Mouse (Mus musculus) midbrain, postnatal 0 days (tissue): ENCODE results near the gene Ddx59. TPM values are rescaled to one million over a fixed set of nuclear protein-coding genes. Genes with fewer than 3 reads are reported as not detected.
A peak's percentile ranks its signal among the peaks of the same experiment; 100 is the strongest.

Experiments used
- ATAC-seq: fragments of 200-750 bp; cut with Nextera tagmentation; 2 replicates; pipeline ENCODE4 v1.8.0; 2017; ENCODE audit warnings: moderate number of reproducible peaks, mild to moderate bottlenecking, moderate TSS enrichment, moderate library complexity; ENCODE audit not compliant: low FRiP score
- DNase-seq: peaks from one replicate; pipeline ENCODE4 v3.0.0-alpha.2; 2015; ENCODE audit warnings: low spot score
- H3K27ac ChIP-seq: fragments of 300-500 bp; sonication (generic); 2 replicates; pipeline ENCODE4 v1.5.1; 2014; ENCODE audit warnings: low read depth, mild to moderate bottlenecking, low read length, mixed read lengths
- H3K27me3 ChIP-seq: fragments of 300-500 bp; sonication (generic); 2 replicates; pipeline ENCODE4 v1.6.1; 2014; ENCODE audit warnings: low read length, control low read depth, mixed read lengths; ENCODE audit not compliant: insufficient read depth
- H3K36me3 ChIP-seq: fragments of 300-500 bp; sonication (generic); 2 replicates; pipeline ENCODE4 v1.6.1; 2014; ENCODE audit warnings: low read length, control low read depth, mixed read lengths; ENCODE audit not compliant: insufficient read depth
- H3K4me1 ChIP-seq: fragments of 300-500 bp; sonication (generic); 2 replicates; pipeline ENCODE4 v1.6.1; 2014; ENCODE audit warnings: mild to moderate bottlenecking, control low read depth, antibody characterized with exemption, low read length, mixed read lengths; ENCODE audit not compliant: insufficient read depth
- H3K4me2 ChIP-seq: fragments of 300-500 bp; sonication (generic); 2 replicates; pipeline ENCODE4 v1.6.1; 2014; ENCODE audit warnings: low read depth, mild to moderate bottlenecking, low read length, mixed read lengths; ENCODE audit not compliant: poor library complexity, severe bottlenecking
- H3K4me3 ChIP-seq: fragments of 300-500 bp; sonication (generic); 2 replicates; pipeline ENCODE4 v1.5.1; 2014; ENCODE audit warnings: low read depth, mild to moderate bottlenecking, low read length, moderate library complexity
- H3K9ac ChIP-seq: fragments of 300-500 bp; sonication (generic); replicated peaks from 2 replicates; pipeline ENCODE4 v1.6.1; 2014; ENCODE audit warnings: mild to moderate bottlenecking, low read length, moderate library complexity, mixed read lengths; ENCODE audit not compliant: poor library complexity, severe bottlenecking
- H3K9me3 ChIP-seq: fragments of 300-500 bp; sonication (generic); 2 replicates; pipeline ENCODE4 v1.6.1; 2016; ENCODE audit warnings: low read length, control low read depth
- CTCF ChIP-seq: IDR thresholded peaks from 2 replicates; pipeline ENCODE4 v1.5.1; 2016; ENCODE audit warnings: antibody characterized with exemption, mild to moderate bottlenecking
- WGBS: fragments of 180-500 bp; shearing (Covaris S2); extraction: QIAGEN DNeasy Blood & Tissue Kit; methylation state at CpG from one replicate; pipeline ENCODE4 v1.1.7; 2014; 5-methylcytosine and 5-hydroxymethylcytosine counted together
- polyA plus RNA-seq: library from polyadenylated mRNA; unstranded; fragments of >200 nt; fragmentation: Nextera tagmentation; extraction: Ambion mirVana; gene quantifications from 2 replicates; pipeline ENCODE4 v1.2.1, GENCODE M21; 2015
- total RNA-seq: library from RNA; depleted of rRNA; stranded (reverse); fragments of >200 nt; gene quantifications from 2 replicates; pipeline ENCODE4 v1.2.3, GENCODE M21; 2014

The Ddx59 gene
- total and polyA plus RNA-seq, 2 experiments from 2014 or later: 12.4 to 15.3 TPM

DNA sequence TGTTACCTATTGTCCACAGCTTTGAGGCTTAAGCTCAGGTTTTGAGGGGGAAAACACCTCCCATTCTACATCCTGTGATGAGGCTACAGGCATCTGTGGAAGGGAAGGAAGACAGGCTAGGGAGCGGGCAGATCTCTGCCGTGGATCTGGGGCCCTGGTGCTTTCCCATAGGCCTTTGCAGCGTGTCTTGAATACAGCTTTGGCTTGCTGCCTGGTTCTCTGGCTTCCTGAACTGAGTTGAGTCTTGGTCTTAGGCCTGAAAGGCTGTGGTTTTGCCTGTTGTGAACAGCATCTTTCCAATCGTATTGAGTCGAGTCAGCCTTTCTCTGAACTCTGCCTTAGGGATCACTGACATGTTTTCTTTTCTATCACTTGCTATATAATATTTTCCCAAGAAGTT, 33.5 kb upstream of the Ddx59 start:
- TF ChIP-seq CTCF: no peak
- H3K4me2 ChIP-seq: no peak overlapping the region
- H3K9ac ChIP-seq: no peak overlapping the region
- no peak overlapping the region for H3K4me3 ChIP-seq
- no peaks in the 10 kb centered on the region for H3K27me3 ChIP-seq
- ATAC-seq (no peak), DNase-seq (peak; percentile 36)
- H3K4me1 ChIP-seq: no peaks in the 10 kb centered on the region
- H3K9me3 ChIP-seq: no peaks in the 10 kb centered on the region
- no peaks in the 10 kb centered on the region for H3K36me3 ChIP-seq
- 75% methylated on average over 5 of the region's 5 CpGs for WGBS
- no peak overlapping the region for H3K27ac ChIP-seq

DNA sequence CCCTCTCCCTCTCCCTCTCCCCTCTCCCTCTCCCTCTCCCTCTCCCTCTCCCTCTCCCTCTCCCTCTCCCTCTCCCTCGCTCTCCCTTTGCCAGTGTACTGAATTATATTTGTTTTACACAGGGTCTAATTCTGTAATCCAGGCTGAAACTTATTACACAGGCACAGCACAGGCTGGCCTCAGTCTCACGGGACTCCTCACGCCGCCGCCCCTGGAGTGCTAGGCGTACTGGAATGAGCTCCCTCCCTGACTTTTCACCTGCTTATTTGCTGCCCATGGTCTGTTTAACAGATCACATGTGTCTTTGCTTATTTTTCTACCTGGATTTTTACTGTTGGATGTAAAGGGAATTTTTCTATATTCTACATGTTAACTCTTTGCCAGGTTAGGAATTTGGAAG, 28.2 kb upstream of the Ddx59 start:
- no peaks in the 10 kb centered on the region for H3K27me3 ChIP-seq
- 44% methylated on average over 5 of the region's 6 CpGs for whole genome bisulfite sequencing
- TF ChIP-seq CTCF: no peak

DNA sequence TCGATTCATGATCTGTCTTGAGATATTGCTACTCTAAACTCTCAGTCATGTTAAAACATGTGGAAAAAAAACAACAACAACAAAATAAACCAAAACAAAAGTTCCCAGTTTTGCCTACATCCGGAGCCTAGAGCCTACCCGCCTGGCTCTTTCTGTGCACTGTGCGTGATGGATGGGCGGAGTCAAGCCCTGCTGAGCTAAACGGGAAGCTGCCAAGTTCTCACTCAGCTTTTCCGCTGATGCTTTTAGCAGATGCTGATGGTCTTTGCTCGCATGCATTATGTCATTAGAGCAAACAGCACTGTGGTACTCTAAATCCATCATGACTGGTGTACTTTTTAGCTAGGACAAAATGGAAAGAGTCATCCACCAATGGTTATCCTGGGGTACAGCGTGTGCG, 20.6 kb upstream of the Ddx59 start:
- no peaks in the 10 kb centered on the region for H3K36me3 ChIP-seq
- no peaks in the 10 kb centered on the region for H3K9me3 ChIP-seq
- H3K27ac ChIP-seq: no peak overlapping the region
- ATAC-seq: no peak
- no peak for TF ChIP-seq CTCF
- no peaks in the 10 kb centered on the region for H3K4me1 ChIP-seq
- DNase-seq: peak; percentile 67
- WGBS: 33% methylated on average over 10 of the region's 10 CpGs
- no peaks in the 10 kb centered on the region for H3K27me3 ChIP-seq
- H3K9ac ChIP-seq: no peak overlapping the region
- H3K4me3 ChIP-seq: no peak overlapping the region
- H3K4me2 ChIP-seq: 0 out of 2 replicates have a peak overlapping the region, but pooled peaks have one; percentile 12

More for the DNA sequence above, 28.2 kb upstream of the Ddx59 start:
- Histone ChIP-seq H3K9me3 (no peaks in the 10 kb centered on the region), H3K9ac (no peak overlapping the region), H3K4me2 (no peak overlapping the region), H3K4me3 (no peak overlapping the region), H3K27ac (no peak overlapping the region), H3K4me1 (no peaks in the 10 kb centered on the region), H3K36me3 (no peaks in the 10 kb centered on the region)
- DNase-seq (no peak), ATAC-seq (no peak)

DNA sequence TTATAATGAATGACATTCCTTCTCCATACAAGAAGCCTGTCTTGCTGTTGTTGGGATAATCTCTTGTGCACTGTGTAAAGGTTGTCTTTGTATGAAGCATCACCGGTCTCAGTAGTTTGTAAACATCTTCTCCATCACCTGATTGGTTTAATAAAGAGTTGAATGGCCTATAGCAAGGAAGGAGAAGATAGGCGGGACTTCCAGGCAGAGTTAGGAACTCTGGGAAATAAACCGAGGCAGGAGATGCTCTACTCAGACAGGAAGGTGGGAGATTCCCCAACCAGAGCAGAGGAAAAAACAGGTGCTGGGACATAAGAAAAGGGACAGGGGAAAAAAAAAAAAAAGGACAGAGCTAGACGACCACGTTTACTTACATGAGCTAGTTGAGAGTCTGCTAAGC, 20.0 kb upstream of the Ddx59 start:
- WGBS: 45% methylated on average over 5 of the region's 5 CpGs

DNA sequence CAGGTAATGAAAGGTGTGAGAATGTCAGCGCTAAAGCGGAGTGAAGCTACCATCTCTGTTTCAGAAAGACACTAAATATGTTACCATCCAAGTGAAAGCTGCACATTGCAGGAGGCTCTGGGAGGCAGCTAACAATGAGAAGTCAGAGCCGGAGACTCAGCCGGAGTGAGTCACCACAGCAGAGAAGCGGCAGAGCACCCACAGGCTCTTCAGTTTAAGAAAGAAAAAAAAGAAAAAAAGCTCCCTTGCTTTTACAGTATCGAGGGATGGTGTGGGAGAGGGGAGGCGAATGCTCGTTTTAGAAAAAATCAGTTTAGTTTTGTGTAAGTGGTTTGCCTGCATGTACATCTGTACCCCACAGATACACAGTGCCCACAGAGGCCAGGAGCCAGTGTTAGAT, 13.8 kb upstream of the Ddx59 start:
- H3K4me3 ChIP-seq: no peak overlapping the region
- no peaks in the 10 kb centered on the region for H3K27me3 ChIP-seq
- no peak for TF ChIP-seq CTCF
- DNase-seq: no peak
- H3K27ac ChIP-seq: no peak overlapping the region
- no peaks in the 10 kb centered on the region for H3K36me3 ChIP-seq
- WGBS: 75% methylated on average over 8 of the region's 8 CpGs
- H3K4me2 ChIP-seq: no peak overlapping the region
- H3K4me1 ChIP-seq: no peaks in the 10 kb centered on the region
- no peaks in the 10 kb centered on the region for H3K9me3 ChIP-seq
- no peak for ATAC-seq
- no peak overlapping the region for H3K9ac ChIP-seq

More for the DNA sequence above, 20.0 kb upstream of the Ddx59 start:
- Histone ChIP-seq H3K36me3 (no peaks in the 10 kb centered on the region), H3K27ac (no peak overlapping the region), H3K4me3 (no peak overlapping the region), H3K9ac (no peak overlapping the region), H3K4me1 (no peaks in the 10 kb centered on the region), H3K4me2 (no peak overlapping the region), H3K27me3 (no peaks in the 10 kb centered on the region), H3K9me3 (no peaks in the 10 kb centered on the region)
- ATAC-seq (no peak), DNase-seq (no peak)
- no peak for TF ChIP-seq CTCF

DNA sequence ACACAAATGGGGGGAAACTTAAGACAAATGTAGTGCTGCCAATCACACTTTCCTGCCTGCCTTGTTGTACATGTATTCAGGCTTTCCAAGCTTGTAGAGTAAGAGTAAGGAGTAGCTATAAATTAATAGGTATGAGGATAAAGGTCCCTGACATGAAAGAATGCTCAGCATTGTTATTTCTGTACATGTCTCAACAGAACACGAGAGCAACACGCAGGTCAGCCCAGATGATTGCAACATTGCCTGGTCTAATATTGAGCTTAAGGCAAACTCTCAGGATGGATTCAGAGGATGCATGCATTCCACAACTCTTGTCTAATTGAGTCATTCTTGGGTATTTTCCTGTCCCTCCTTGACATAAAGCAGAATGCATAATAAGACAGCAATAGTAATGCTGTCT, 5.4 kb upstream of the Ddx59 start:
- ATAC-seq (no peak), DNase-seq (no peak)
- WGBS: 90% methylated on average over 2 of the region's 2 CpGs
- H3K27ac ChIP-seq: no peak overlapping the region
- no peaks in the 10 kb centered on the region for H3K36me3 ChIP-seq
- no peak overlapping the region for H3K9ac ChIP-seq
- H3K9me3 ChIP-seq: no peaks in the 10 kb centered on the region
- no peak for TF ChIP-seq CTCF
- H3K4me1 ChIP-seq: no peaks in the 10 kb centered on the region
- no peak overlapping the region for H3K4me2 ChIP-seq
- H3K27me3 ChIP-seq: no peaks in the 10 kb centered on the region
- H3K4me3 ChIP-seq: no peak overlapping the region

DNA sequence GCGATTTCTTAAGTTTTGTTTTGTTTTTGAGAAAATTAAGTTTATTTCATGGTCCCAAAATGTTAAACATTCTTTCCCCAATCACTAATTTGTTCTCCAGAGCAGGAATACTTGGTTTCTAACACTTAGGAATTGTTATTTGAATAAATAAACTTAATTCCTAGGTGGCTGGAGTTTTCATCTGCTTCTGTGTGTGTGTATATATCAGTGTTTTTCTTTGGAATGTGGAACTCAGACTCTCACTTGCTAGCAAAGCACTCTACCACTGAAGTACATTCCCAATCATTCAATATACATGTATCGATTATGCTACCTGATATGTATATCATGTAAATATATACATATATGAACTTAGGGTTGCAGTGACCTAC, 670 bp downstream of the Ddx59 start:
- no peaks in the 10 kb centered on the region for H3K36me3 ChIP-seq
- ATAC-seq (no peak), DNase-seq (no peak)
- H3K4me2 ChIP-seq: peak overlapping the region; percentile 53
- H3K9ac ChIP-seq: no peak overlapping the region
- 49% methylated on average over 2 of the region's 2 CpGs for WGBS
- TF ChIP-seq CTCF: no peak
- no peak overlapping the region for H3K27ac ChIP-seq
- peak overlapping the region; percentile 72 for H3K4me3 ChIP-seq
- no peaks in the 10 kb centered on the region for H3K4me1 ChIP-seq
- H3K9me3 ChIP-seq: no peaks in the 10 kb centered on the region
- H3K27me3 ChIP-seq: no peaks in the 10 kb centered on the region
